Mouse (Mus musculus) adrenal gland, adult (tissue): ENCODE data around the gene Fkbp10.

Source experiments
- DNase-seq, 2 experiments: peaks; one replicate each; pipeline ENCODE4 v3.0.0; 2022 to 2023; ENCODE audit warnings: low spot score in 1 of 2; ENCODE audit not compliant: inconsistent age in 2 of 2

The Fkbp10 gene

GRCm38 (mm10) chr11:100414914-100415822 is at the start of gene Fkbp10:
Fkbp10 (plus strand) TSS chr11:100415697.
- DNase-seq: peak; percentile 85 to 88

GRCm38 (mm10) chr11:100369145-100369544 is 46.4 kb upstream of the Fkbp10 start:
- DNase-seq: no peak

- DNase-seq: no peak
Measured at GRCm38 (mm10) chr11:100369822-100370221, 45.7 kb upstream of the Fkbp10 start.

GRCm38 (mm10) chr11:100371981-100372558 is 43.4 kb upstream of the Fkbp10 start:
- no peak for DNase-seq

GRCm38 (mm10) chr11:100375127-100375526 is 40.4 kb upstream of the Fkbp10 start:
- no peak for DNase-seq

- no peak for DNase-seq
Measured at GRCm38 (mm10) chr11:100376005-100376404, 39.5 kb upstream of the Fkbp10 start.

GRCm38 (mm10) chr11:100376746-100377389 is 38.6 kb upstream of the Fkbp10 start:
- DNase-seq: no peak

GRCm38 (mm10) chr11:100377989-100378388 is 37.5 kb upstream of the Fkbp10 start:
- DNase-seq: no peak

- no peak for DNase-seq
Measured at GRCm38 (mm10) chr11:100378446-100378845, 37.1 kb upstream of the Fkbp10 start.

GRCm38 (mm10) chr11:100379311-100379710 is 36.2 kb upstream of the Fkbp10 start:
- no peak for DNase-seq

- no peak for DNase-seq
Measured at GRCm38 (mm10) chr11:100382682-100383081, 32.8 kb upstream of the Fkbp10 start.

GRCm38 (mm10) chr11:100385016-100385415 is 30.5 kb upstream of the Fkbp10 start:
- no peak for DNase-seq

GRCm38 (mm10) chr11:100386586-100386985 is 28.9 kb upstream of the Fkbp10 start:
- DNase-seq: no peak

- no peak for DNase-seq
Measured at GRCm38 (mm10) chr11:100387111-100387510, 28.4 kb upstream of the Fkbp10 start.

GRCm38 (mm10) chr11:100387589-100388375 is 27.7 kb upstream of the Fkbp10 start:
- DNase-seq: peak in 1 of 2 experiments; percentile 67

GRCm38 (mm10) chr11:100388588-100388987 is 26.9 kb upstream of the Fkbp10 start:
- DNase-seq: peak; percentile 77 to 91

- peak; percentile 69 to 72 for DNase-seq
Measured at GRCm38 (mm10) chr11:100389931-100390445, 25.5 kb upstream of the Fkbp10 start.

- DNase-seq: peak; percentile 78 to 86
Measured at GRCm38 (mm10) chr11:100391081-100391883, 24.2 kb upstream of the Fkbp10 start.

GRCm38 (mm10) chr11:100391884-100392345 is 23.6 kb upstream of the Fkbp10 start:
- DNase-seq: no peak

GRCm38 (mm10) chr11:100392958-100393357 is 22.5 kb upstream of the Fkbp10 start:
- DNase-seq: no peak
